Mouse (Mus musculus): Measurements from ENCODE around the gene Elf4.

GRCm38 (mm10) chrX:48365836-48366577, 96.9 kb downstream of the Elf4 start:
- TF ChIP-seq POLR2A (IDR thresholded peaks at IDR 0.05; ENCODE audit: insufficient read length, low read depth) (no peak), MAX (IDR thresholded peaks at IDR 0.05; ENCODE audit: low read depth) (no peak), E2F4 (IDR thresholded peaks at IDR 0.05; ENCODE audit: insufficient read depth) (no peak), USF1 (IDR thresholded peaks at IDR 0.05; ENCODE audit: low read depth) (no peak), TCF3 (IDR thresholded peaks at IDR 0.05; ENCODE audit: insufficient read length, low read depth) (no peak), MYOG (IDR thresholded peaks at IDR 0.05; ENCODE audit: control insufficient read depth in 1 of 3, insufficient read depth in 1 of 3, insufficient read length in 2 of 3, low read depth in 2 of 3) (no peak), POLR2AphosphoS2 (IDR thresholded peaks at IDR 0.05; ENCODE audit: insufficient read length, low read depth) (no peak), TCF12 (IDR thresholded peaks at IDR 0.05; ENCODE audit: insufficient read depth, poor library complexity, severe bottlenecking) (no peak)

All from myocyte (in vitro differentiated cells).